Mouse (Mus musculus): ENCODE measurements around the gene Cphx1.
"Not testable (repeated sequence)": the region's sequence is repeated elsewhere in the genome, so short reads cannot be mapped to it uniquely, and the experiment has no call there.

DNA sequence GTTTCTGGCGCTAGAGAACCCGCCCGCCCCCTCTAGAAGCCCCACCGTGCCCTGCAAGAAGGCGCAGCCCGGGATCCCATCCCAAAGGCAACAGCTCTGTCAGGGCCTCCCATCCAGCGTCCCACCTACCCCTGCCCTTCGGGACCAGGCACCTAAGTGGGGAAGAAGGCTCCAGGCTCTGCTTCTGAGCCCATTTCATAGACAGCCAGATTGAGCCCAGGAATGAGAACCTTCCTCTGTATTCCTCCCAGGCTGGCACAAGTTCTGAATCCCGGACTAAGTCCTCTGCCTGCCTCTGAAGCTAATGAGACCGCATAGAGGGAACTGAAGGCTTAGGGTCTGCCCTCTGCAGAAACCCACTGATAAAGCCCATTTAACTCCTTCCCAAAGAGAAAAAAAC lies 35.1 kb upstream of the Cphx1 start, which contains the start of gene Plac9a:
- not testable (repeated sequence) for TF ChIP-seq CTCF, POLR2A (IDR thresholded peaks at IDR 0.05; ENCODE audit: extremely low read depth, insufficient read depth, low read length)
